ENCODE assay signal across 25 mouse cellular contexts in genomic region chr13:49311642-49312041, GRCm38 (mm10). TPM values are rescaled to one million over a fixed set of nuclear protein-coding genes. Genes with fewer than 3 reads are reported as not detected.
DNase-seq lines count a peak whose midpoint lies in the region; ATAC-seq and TF ChIP-seq lines count a peak whose summit lies in the region.
"Had no signal": no experiment of that assay in that cellular context is flagged by ENCODE, and none has a peak within 500 bp of the region (broad histone marks: within the 10 kb centered on the region; RNA-seq: fewer than 3 reads in every experiment).

No protein-coding gene starts in this region.

- H3K4me3 ChIP-seq in intestine, embryonic 15.5 days (replicated peaks): no peak overlapping the region
- no peak overlapping the region for H3K4me3 ChIP-seq in intestine, postnatal 0 days (ENCODE audit: low read depth, low read length)
- H3K4me3 ChIP-seq: embryonic facial prominence, embryonic 13.5 days; forebrain, embryonic 10.5 days; forebrain, embryonic 13.5 days; gastrocnemius, adult 2 months; hindbrain, embryonic 12.5 days; hindbrain, embryonic 15.5 days had no signal

- H3K27me3 ChIP-seq in intestine, embryonic 15.5 days (replicated peaks): no peaks in the 10 kb centered on the region
- H3K27me3 ChIP-seq in intestine, postnatal 0 days (replicated peaks; ENCODE audit: control insufficient read depth, insufficient read depth, low read length): no peaks in the 10 kb centered on the region
- H3K27me3 ChIP-seq: CH12.LX; embryonic facial prominence, embryonic 13.5 days; hindbrain, embryonic 15.5 days had no signal

- no peaks in the 10 kb centered on the region for H3K9me3 ChIP-seq in intestine, embryonic 15.5 days
- no peaks in the 10 kb centered on the region for H3K9me3 ChIP-seq in intestine, postnatal 0 days (ENCODE audit: control insufficient read depth)
- H3K9me3 ChIP-seq: embryonic facial prominence, embryonic 13.5 days; forebrain, embryonic 10.5 days; forebrain, embryonic 13.5 days; hindbrain, embryonic 12.5 days; hindbrain, embryonic 15.5 days had no signal

- H3K4me1 ChIP-seq in intestine, embryonic 15.5 days (replicated peaks): peaks cover 17% of the 10 kb centered on the region
- peaks cover 5% of the 10 kb centered on the region; the same call in 1 of the 2 replicates for H3K4me1 ChIP-seq in intestine, postnatal 0 days (replicated peaks; ENCODE audit: control insufficient read depth, insufficient read depth, low read length)

- no peak overlapping the region for H3K4me2 ChIP-seq in intestine, embryonic 15.5 days (replicated peaks)
- no peak overlapping the region for H3K4me2 ChIP-seq in intestine, postnatal 0 days (replicated peaks; ENCODE audit: low read depth)
- H3K4me2 ChIP-seq: embryonic facial prominence, embryonic 13.5 days; forebrain, embryonic 13.5 days; heart, embryonic 11.5 days; hindbrain, embryonic 12.5 days; hindbrain, embryonic 15.5 days had no signal

- 59% methylated on average over 7 of the region's 7 CpGs for whole genome bisulfite sequencing in intestine, embryonic 15.5 days
- WGBS in intestine, postnatal 0 days: 50% methylated on average over 7 of the region's 7 CpGs

- H3K9ac ChIP-seq in intestine, embryonic 15.5 days: no peak overlapping the region
- no peak overlapping the region for H3K9ac ChIP-seq in intestine, postnatal 0 days (ENCODE audit: low read depth, low read length)
- H3K9ac ChIP-seq: embryonic facial prominence, embryonic 13.5 days; forebrain, embryonic 13.5 days; hindbrain, embryonic 12.5 days; hindbrain, embryonic 15.5 days had no signal

- 0 out of 2 replicates have a peak, but pooled peaks have one; percentile 1 for ATAC-seq in intestine, embryonic 15.5 days
- no peak for ATAC-seq in intestine, postnatal 0 days
- ATAC-seq: forebrain, embryonic 13.5 days; forebrain, embryonic 16.5 days had no signal

- no peak overlapping the region for H3K27ac ChIP-seq in intestine, embryonic 15.5 days
- H3K27ac ChIP-seq in intestine, postnatal 0 days (ENCODE audit: low read depth, low read length): no peak overlapping the region
- H3K27ac ChIP-seq: embryonic facial prominence, embryonic 13.5 days; forebrain, embryonic 10.5 days; forebrain, embryonic 13.5 days; gastrocnemius, adult 2 months; hindbrain, embryonic 12.5 days; hindbrain, embryonic 15.5 days had no signal

- TF ChIP-seq CTCF in intestine, postnatal 0 days (IDR thresholded peaks at IDR 0.05; ENCODE audit: low read depth): no peak

- DNase-seq in lung, postnatal 36 days: peak; percentile 24
- DNase-seq in lung, postnatal 10 days: no peak
- DNase-seq in ZHBTc4 (ENCODE audit: low read depth, low spot score): peak; percentile 56
- no peak for DNase-seq in embryo, embryonic 10.5 days (ENCODE audit: low spot score)
- DNase-seq in embryo, embryonic 10 days (ENCODE audit: low spot score): no peak
- DNase-seq: adrenal gland, adult 2 months; adrenal gland, postnatal 14 days; B cell, adult 2 months; cerebellum, adult 11-12 months; cerebellum, adult 8-10 months; cerebellum, postnatal 10 days; cerebellum, postnatal 36 days; gastrocnemius, adult 2 months; gastrocnemius, postnatal 14 days; heart, adult 11 months had no signal

- no peaks in the 10 kb centered on the region for H3K36me3 ChIP-seq in intestine, embryonic 15.5 days
- no peaks in the 10 kb centered on the region for H3K36me3 ChIP-seq in intestine, postnatal 0 days (ENCODE audit: control insufficient read depth, insufficient read depth)
- H3K36me3 ChIP-seq: embryonic facial prominence, embryonic 13.5 days; hindbrain, embryonic 12.5 days; hindbrain, embryonic 15.5 days had no signal

RNA-seq across cellular contexts. Expression of gene Fgd3, which starts 8.5 kb away (rescaled TPM):
- 0.94 and 0.95 TPM in 2 replicates for polyA plus RNA-seq in intestine, embryonic 15.5 days (2015; fragmentation: Nextera tagmentation; extraction: Ambion mirVana)
- polyA plus RNA-seq in intestine, postnatal 0 days (2015; fragmentation: Nextera tagmentation; extraction: Ambion mirVana): 0.60 and 0.61 TPM in 2 replicates

RNA-seq across cellular contexts. Expression of gene Bicd2, which starts 29.7 kb away (rescaled TPM):
- polyA plus RNA-seq in intestine, embryonic 15.5 days (2015; fragmentation: Nextera tagmentation; extraction: Ambion mirVana): 19.1 and 19.5 TPM in 2 replicates
- polyA plus RNA-seq in intestine, postnatal 0 days (2015; fragmentation: Nextera tagmentation; extraction: Ambion mirVana): 8.9 and 9.3 TPM in 2 replicates

Comparison
In these comparisons a context has a peak if more than half of its experiments do, and no peak if none do; other contexts are left out.
1. DNase-seq: peak in lung, postnatal 36 days (single experiment) and ZHBTc4 (single experiment); none in lung, postnatal 10 days (single experiment), embryo, embryonic 10.5 days (single experiment) and embryo, embryonic 10 days (single experiment).